Mouse (Mus musculus): ENCODE data around the gene Gm11011. TPM values are rescaled to one million over a fixed set of nuclear protein-coding genes. Genes with fewer than 3 reads are reported as not detected.

The Gm11011 gene
- polyA plus RNA-seq, 1 experiment from 2014 or later: not detected

Other genes with a start within 250 kb of the Gm11011 start
- 5.9 and 7.2 TPM in 2 replicates for gene Tshz2, start 45.3 kb upstream of the Gm11011 start, polyA plus RNA-seq (2014; fragmentation: Nextera tagmentation; extraction: Ambion mirVana)